Mouse (Mus musculus) right cerebral cortex, postnatal 25 days (tissue): Measurements from ENCODE around the gene Usp21.
A peak's percentile ranks its signal among the peaks of the same experiment; 100 is the strongest.
"Not testable (repeated sequence)": the region's sequence is repeated elsewhere in the genome, so short reads cannot be mapped to it uniquely, and the experiment has no call there.

Experiments used
- DNase-seq: peaks from one replicate; pipeline ENCODE4 v3.0.0; 2022

The Usp21 gene

GRCm38 (mm10) chr1:171263666-171264461 is 23.9 kb downstream of the Usp21 start:
- DNase-seq = no peak

- no peak for DNase-seq
Measured at GRCm38 (mm10) chr1:171263185-171263611, 24.6 kb downstream of the Usp21 start.

GRCm38 (mm10) chr1:171262594-171263130 is 25.1 kb downstream of the Usp21 start:
- DNase-seq = peak; percentile 79

- DNase-seq = no peak
Measured at GRCm38 (mm10) chr1:171260316-171260715, 27.5 kb downstream of the Usp21 start.

GRCm38 (mm10) chr1:171258921-171259320 is 28.9 kb downstream of the Usp21 start:
- DNase-seq = no peak

- DNase-seq = no peak
Measured at GRCm38 (mm10) chr1:171257781-171258180, 30.0 kb downstream of the Usp21 start.

- no peak for DNase-seq
Measured at GRCm38 (mm10) chr1:171256937-171257548, 30.7 kb downstream of the Usp21 start.

- DNase-seq = no peak
Measured at GRCm38 (mm10) chr1:171256095-171256818, 31.5 kb downstream of the Usp21 start.

- no peak for DNase-seq
Measured at GRCm38 (mm10) chr1:171252415-171252814, 35.4 kb downstream of the Usp21 start.

GRCm38 (mm10) chr1:171251594-171252324 is 36.0 kb downstream of the Usp21 start:
- no peak for DNase-seq

- DNase-seq = no peak
Measured at GRCm38 (mm10) chr1:171250680-171251593, 36.9 kb downstream of the Usp21 start, which contains the start of gene Ndufs2. Ndufs2 (minus strand) TSS chr1:171251388.

GRCm38 (mm10) chr1:171249913-171250600 is 37.7 kb downstream of the Usp21 start, which contains the start of gene Adamts4:
Adamts4 (plus strand) TSS chr1:171250421.
- DNase-seq = no peak

- no peak for DNase-seq
Measured at GRCm38 (mm10) chr1:171248386-171249226, 39.2 kb downstream of the Usp21 start.

- DNase-seq = no peak
Measured at GRCm38 (mm10) chr1:171247916-171248315, 39.9 kb downstream of the Usp21 start.

- no peak for DNase-seq
Measured at GRCm38 (mm10) chr1:171247453-171247841, 40.3 kb downstream of the Usp21 start.

- DNase-seq = peak; percentile 98
Measured at GRCm38 (mm10) chr1:171246709-171247452, 40.9 kb downstream of the Usp21 start.

GRCm38 (mm10) chr1:171245353-171245752 is 42.4 kb downstream of the Usp21 start:
- DNase-seq = no peak

- not testable (repeated sequence) for DNase-seq
Measured at GRCm38 (mm10) chr1:171241952-171242351, 45.8 kb downstream of the Usp21 start.

GRCm38 (mm10) chr1:171240911-171241310 is 46.9 kb downstream of the Usp21 start:
- no peak for DNase-seq
